Mouse (Mus musculus): Measurements from ENCODE around the gene Prps1. TPM values are rescaled to one million over a fixed set of nuclear protein-coding genes. Genes with fewer than 3 reads are reported as not detected.

Prps1 gene
- 54.0 and 64.0 TPM in 2 replicates for polyA plus RNA-seq (2015; fragmentation: Nextera tagmentation; extraction: Ambion mirVana)

DNA sequence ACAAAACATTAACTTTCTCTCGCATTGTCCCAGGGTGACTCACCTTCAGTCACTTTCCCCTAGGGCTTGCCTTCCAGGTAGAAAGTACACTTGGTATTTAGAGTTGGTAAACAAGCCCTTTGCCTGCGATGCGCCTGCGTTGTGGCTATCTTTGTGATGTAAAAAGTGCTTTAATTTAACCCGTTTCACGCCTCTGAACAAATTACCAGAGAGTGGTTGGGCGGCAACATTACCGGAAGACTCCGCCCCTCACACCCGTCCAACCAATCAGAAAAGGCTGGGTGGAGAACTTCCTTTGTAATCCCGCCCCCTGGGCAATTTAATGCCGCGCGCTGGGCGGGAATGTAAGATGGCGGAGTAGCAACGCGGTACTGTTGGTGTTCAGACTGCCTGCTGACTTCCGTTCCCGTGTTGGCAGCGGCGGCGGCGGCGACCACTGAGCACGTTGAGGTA lies at the start of gene Prps1:
Gene Prps1 (plus strand): TSS at position 335 of the 453 bp plus-strand sequence.
- peak within 1 kb of the TSS; percentile 79 for H3K9ac ChIP-seq
- H3K9me3 ChIP-seq, result no peaks in the 10 kb centered on the region
- H3K27me3 ChIP-seq (replicated peaks), result no peaks in the 10 kb centered on the region
- peak within 1 kb of the TSS; percentile 39; the same call in 1 of the 2 replicates for H3K27ac ChIP-seq (replicated peaks)
- no peaks in the 10 kb centered on the region for H3K36me3 ChIP-seq
- 10% methylated on average over 26 of the region's 26 CpGs for whole genome bisulfite sequencing
- peak within 1 kb of the TSS; percentile 69 for H3K4me3 ChIP-seq
- peak; percentile 73 for ATAC-seq (ENCODE audit: extremely low read depth, insufficient number of reproducible peaks, low FRiP score, low TSS enrichment)
- peak within 1 kb of the TSS; percentile 72 for H3K4me2 ChIP-seq
- 0 out of 2 replicates have a peak, but pooled peaks cover 6% of the 10 kb centered on the region for H3K4me1 ChIP-seq

DNA sequence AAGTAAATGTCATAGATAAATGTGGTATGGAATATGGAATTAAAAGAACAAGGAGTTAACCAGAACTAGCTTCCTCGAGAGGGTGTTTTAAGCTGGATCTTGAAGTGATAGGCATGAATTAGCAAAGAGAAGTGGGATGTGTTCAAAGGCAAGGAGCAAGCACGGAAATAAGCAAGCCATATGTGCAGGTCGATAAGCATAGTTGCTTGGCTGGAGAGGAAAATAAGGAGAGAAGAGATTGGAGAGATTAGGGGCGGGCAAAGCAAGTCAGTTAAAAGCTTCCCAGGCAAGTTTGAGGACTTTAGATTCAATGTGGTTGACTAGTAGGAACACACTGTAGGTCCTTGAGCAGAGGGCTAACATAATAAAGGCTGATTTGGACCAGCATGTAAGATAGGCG lies 48.8 kb upstream of the Prps1 start:
- Histone ChIP-seq H3K9ac (no peak overlapping the region), H3K9me3 (no peaks in the 10 kb centered on the region), H3K4me3 (no peak overlapping the region), H3K4me1 (no peaks in the 10 kb centered on the region), H3K27ac (replicated peaks) (no peak overlapping the region), H3K36me3 (no peaks in the 10 kb centered on the region), H3K4me2 (no peak overlapping the region), H3K27me3 (replicated peaks) (peaks cover 39% of the 10 kb centered on the region)
- WGBS, result 59% methylated on average over 5 of the region's 5 CpGs
- no peak for ATAC-seq (ENCODE audit: extremely low read depth, insufficient number of reproducible peaks, low FRiP score, low TSS enrichment)

DNA sequence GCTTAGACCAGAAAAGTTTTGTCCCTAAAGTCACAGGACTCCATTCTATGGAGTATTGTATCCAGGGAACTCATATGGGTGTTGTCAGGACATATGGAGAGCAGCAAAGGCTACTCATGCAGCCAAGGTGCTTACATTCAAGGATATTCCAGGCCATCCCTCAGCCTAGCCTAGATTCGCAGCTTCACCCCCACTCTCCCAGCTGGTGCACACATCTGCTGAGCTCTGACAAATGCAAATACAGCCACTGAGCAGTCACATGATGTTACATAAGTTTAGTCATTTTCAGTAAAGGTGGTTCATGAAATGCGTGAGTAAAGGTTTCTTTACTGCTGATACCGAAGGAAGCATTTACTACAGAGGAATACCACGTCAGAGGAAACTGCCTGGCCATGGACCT lies 37.9 kb upstream of the Prps1 start:
- H3K9me3 ChIP-seq, result no peaks in the 10 kb centered on the region
- no peak for ATAC-seq (ENCODE audit: extremely low read depth, insufficient number of reproducible peaks, low FRiP score, low TSS enrichment)
- WGBS, result 83% methylated on average over 4 of the region's 4 CpGs

DNA sequence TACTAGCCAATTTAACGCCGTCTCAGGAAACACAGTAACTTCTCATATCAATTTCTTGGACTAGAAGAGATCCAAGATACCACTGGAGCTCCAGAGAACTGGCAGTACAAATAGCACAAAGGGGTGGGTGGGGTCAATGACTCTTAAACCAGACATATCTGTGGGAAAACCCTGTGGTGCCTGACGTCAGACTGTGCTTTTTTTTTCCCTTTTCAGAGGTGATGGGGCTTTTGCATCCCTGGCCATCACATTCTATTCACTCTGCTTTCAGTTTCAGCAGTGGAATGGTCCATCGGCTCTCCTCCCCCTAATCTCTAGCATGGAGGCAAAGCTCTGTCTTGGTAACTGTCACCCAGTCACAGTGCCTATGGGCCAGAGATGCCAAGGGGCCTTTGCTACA lies 29.3 kb upstream of the Prps1 start:
- WGBS, result 65% methylated on average over 4 of the region's 4 CpGs
- Histone ChIP-seq H3K9ac (no peak overlapping the region), H3K36me3 (no peaks in the 10 kb centered on the region), H3K4me3 (no peak overlapping the region), H3K4me2 (no peak overlapping the region), H3K27me3 (replicated peaks) (peaks cover 7% of the 10 kb centered on the region), H3K27ac (replicated peaks) (no peak overlapping the region), H3K4me1 (no peaks in the 10 kb centered on the region), H3K9me3 (no peaks in the 10 kb centered on the region)
- ATAC-seq (ENCODE audit: extremely low read depth, insufficient number of reproducible peaks, low FRiP score, low TSS enrichment), result no peak

More for the DNA sequence above, 37.9 kb upstream of the Prps1 start:
- no peak overlapping the region for H3K4me2 ChIP-seq
- H3K27me3 ChIP-seq (replicated peaks), result peaks cover 16% of the 10 kb centered on the region; the same call in 1 of the 2 replicates
- H3K27ac ChIP-seq (replicated peaks), result no peak overlapping the region
- H3K4me1 ChIP-seq, result no peaks in the 10 kb centered on the region
- no peak overlapping the region for H3K9ac ChIP-seq
- H3K4me3 ChIP-seq, result no peak overlapping the region
- no peaks in the 10 kb centered on the region for H3K36me3 ChIP-seq

GRCm38 (mm10) chrX:140428252-140428651 lies 28.2 kb upstream of the Prps1 start:
- H3K9ac ChIP-seq, result no peak overlapping the region
- ATAC-seq (ENCODE audit: extremely low read depth, insufficient number of reproducible peaks, low FRiP score, low TSS enrichment), result no peak
- 56% methylated on average over 8 of the region's 8 CpGs for whole genome bisulfite sequencing
- H3K36me3 ChIP-seq, result no peaks in the 10 kb centered on the region
- no peak overlapping the region for H3K27ac ChIP-seq (replicated peaks)
- H3K4me1 ChIP-seq, result no peaks in the 10 kb centered on the region
- no peak overlapping the region for H3K4me3 ChIP-seq
- H3K9me3 ChIP-seq, result no peaks in the 10 kb centered on the region
- no peak overlapping the region for H3K4me2 ChIP-seq
- peaks cover 14% of the 10 kb centered on the region for H3K27me3 ChIP-seq (replicated peaks)

DNA sequence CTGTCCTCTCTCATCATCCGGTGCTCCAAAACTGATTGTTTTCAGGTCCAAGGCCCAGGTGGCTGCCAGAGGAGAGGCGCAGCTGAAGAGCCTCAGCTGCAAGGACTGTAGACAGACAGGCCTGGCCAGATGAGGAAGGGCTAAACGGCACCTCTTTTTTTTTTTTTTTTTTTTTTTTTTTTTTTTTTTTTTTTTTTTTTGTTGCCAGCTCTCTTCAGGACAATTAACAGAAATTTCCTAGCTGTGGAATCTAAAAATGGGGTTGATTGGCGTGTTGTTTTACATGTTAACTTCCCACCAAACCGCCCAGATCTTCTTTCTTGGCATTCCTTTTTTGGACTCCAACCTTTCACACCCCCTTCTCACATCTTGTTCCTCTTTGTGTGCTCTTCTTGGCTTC lies 26.4 kb upstream of the Prps1 start:
- WGBS, result 67% methylated on average over 5 of the region's 5 CpGs
- Histone ChIP-seq H3K4me1 (no peaks in the 10 kb centered on the region), H3K9me3 (no peaks in the 10 kb centered on the region), H3K36me3 (no peaks in the 10 kb centered on the region), H3K27ac (replicated peaks) (no peak overlapping the region), H3K9ac (no peak overlapping the region), H3K27me3 (replicated peaks) (peaks cover 21% of the 10 kb centered on the region), H3K4me2 (no peak overlapping the region), H3K4me3 (no peak overlapping the region)
- ATAC-seq (ENCODE audit: extremely low read depth, insufficient number of reproducible peaks, low FRiP score, low TSS enrichment), result no peak

DNA sequence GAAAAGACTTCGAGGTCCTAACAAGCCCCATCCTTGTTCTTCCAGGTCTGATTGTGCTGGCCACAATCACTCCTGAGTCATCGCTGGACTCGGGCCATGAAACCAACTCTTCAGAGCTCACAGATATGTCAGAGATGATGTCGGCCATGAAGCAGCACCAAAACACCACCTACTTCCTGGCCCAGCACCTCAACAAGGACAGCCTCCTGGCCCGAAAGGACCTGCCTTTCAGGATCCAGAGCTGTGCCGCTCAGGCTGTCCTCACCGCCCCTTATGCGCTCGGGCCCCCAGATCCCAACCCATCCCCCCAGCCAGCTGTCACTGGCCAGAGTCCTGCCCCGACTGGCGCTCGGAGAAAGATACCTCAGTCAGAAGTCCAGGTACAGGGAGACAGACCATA lies 25.9 kb upstream of the Prps1 start:
- H3K27ac ChIP-seq (replicated peaks), result no peak overlapping the region
- H3K4me1 ChIP-seq, result no peaks in the 10 kb centered on the region
- peaks cover 22% of the 10 kb centered on the region for H3K27me3 ChIP-seq (replicated peaks)
- no peaks in the 10 kb centered on the region for H3K36me3 ChIP-seq
- H3K4me3 ChIP-seq, result no peak overlapping the region
- WGBS, result 60% methylated on average over 12 of the region's 12 CpGs
- no peak overlapping the region for H3K4me2 ChIP-seq
- no peaks in the 10 kb centered on the region for H3K9me3 ChIP-seq
- no peak for ATAC-seq (ENCODE audit: extremely low read depth, insufficient number of reproducible peaks, low FRiP score, low TSS enrichment)
- no peak overlapping the region for H3K9ac ChIP-seq

- Histone ChIP-seq H3K36me3 (no peaks in the 10 kb centered on the region), H3K4me2 (no peak overlapping the region), H3K4me3 (no peak overlapping the region), H3K27me3 (replicated peaks) (peaks cover 27% of the 10 kb centered on the region), H3K9ac (no peak overlapping the region), H3K4me1 (no peaks in the 10 kb centered on the region), H3K27ac (replicated peaks) (no peak overlapping the region), H3K9me3 (no peaks in the 10 kb centered on the region)
- 72% methylated on average over 15 of the region's 15 CpGs for WGBS
- no peak for ATAC-seq (ENCODE audit: extremely low read depth, insufficient number of reproducible peaks, low FRiP score, low TSS enrichment)
These were observed 24.4 kb upstream of the Prps1 start for GRCm38 (mm10) chrX:140431981-140432380.

- H3K27ac ChIP-seq (replicated peaks), result no peak overlapping the region
- WGBS, result 72% methylated on average over 11 of the region's 11 CpGs
- no peaks in the 10 kb centered on the region for H3K4me1 ChIP-seq
- H3K4me2 ChIP-seq, result 0 out of 2 replicates have a peak overlapping the region, but pooled peaks have one; percentile 33
- no peaks in the 10 kb centered on the region for H3K9me3 ChIP-seq
- no peak for ATAC-seq (ENCODE audit: extremely low read depth, insufficient number of reproducible peaks, low FRiP score, low TSS enrichment)
- H3K4me3 ChIP-seq, result no peak overlapping the region
- H3K9ac ChIP-seq, result no peak overlapping the region
- H3K27me3 ChIP-seq (replicated peaks), result peaks cover 27% of the 10 kb centered on the region
- no peaks in the 10 kb centered on the region for H3K36me3 ChIP-seq
These were observed 23.6 kb upstream of the Prps1 start for GRCm38 (mm10) chrX:140432786-140433185.

GRCm38 (mm10) chrX:140437906-140438305 lies 18.5 kb upstream of the Prps1 start:
- no peak overlapping the region for H3K4me3 ChIP-seq
- H3K9me3 ChIP-seq, result no peaks in the 10 kb centered on the region
- H3K9ac ChIP-seq, result no peak overlapping the region
- H3K4me1 ChIP-seq, result no peaks in the 10 kb centered on the region
- no peak overlapping the region for H3K4me2 ChIP-seq
- H3K27ac ChIP-seq (replicated peaks), result no peak overlapping the region
- no peak for ATAC-seq (ENCODE audit: extremely low read depth, insufficient number of reproducible peaks, low FRiP score, low TSS enrichment)
- H3K27me3 ChIP-seq (replicated peaks), result peaks cover 18% of the 10 kb centered on the region
- H3K36me3 ChIP-seq, result no peaks in the 10 kb centered on the region

- 62% methylated on average over 13 of the region's 13 CpGs for WGBS
- no peaks in the 10 kb centered on the region for H3K36me3 ChIP-seq
These were observed 10.9 kb upstream of the Prps1 start for GRCm38 (mm10) chrX:140445551-140445950.

GRCm38 (mm10) chrX:140450071-140450470 lies 6.3 kb upstream of the Prps1 start:
- Histone ChIP-seq H3K4me1 (no peaks in the 10 kb centered on the region), H3K27me3 (replicated peaks) (peaks cover 6% of the 10 kb centered on the region), H3K27ac (replicated peaks) (no peak overlapping the region), H3K9ac (no peak overlapping the region), H3K4me3 (no peak overlapping the region), H3K36me3 (no peaks in the 10 kb centered on the region), H3K4me2 (no peak overlapping the region), H3K9me3 (no peaks in the 10 kb centered on the region)
- 58% methylated on average over 3 of the region's 3 CpGs for WGBS
- ATAC-seq (ENCODE audit: extremely low read depth, insufficient number of reproducible peaks, low FRiP score, low TSS enrichment), result no peak

More at GRCm38 (mm10) chrX:140445551-140445950, 10.9 kb upstream of the Prps1 start:
- Histone ChIP-seq H3K27me3 (replicated peaks) (peaks cover 7% of the 10 kb centered on the region), H3K4me1 (no peaks in the 10 kb centered on the region), H3K27ac (replicated peaks) (no peak overlapping the region), H3K4me2 (no peak overlapping the region), H3K9ac (no peak overlapping the region), H3K4me3 (no peak overlapping the region), H3K9me3 (no peaks in the 10 kb centered on the region)
- ATAC-seq (ENCODE audit: extremely low read depth, insufficient number of reproducible peaks, low FRiP score, low TSS enrichment), result no peak
